Mouse (Mus musculus): ENCODE results near the gene Snai1.
A peak's percentile ranks its signal among the peaks of the same experiment; 100 is the strongest.

The Snai1 gene

GRCm38 (mm10) chr2:167537476-167538297 lies at the start of gene Snai1:
Gene Snai1 (plus strand): TSS chr2:167538195.
- DNase-seq: peak; percentile 98

GRCm38 (mm10) chr2:167490813-167491525 lies 47.0 kb upstream of the Snai1 start:
- DNase-seq: no peak

- DNase-seq: peak; percentile 64
Measured at GRCm38 (mm10) chr2:167491757-167492708, 46.0 kb upstream of the Snai1 start, which contains the start of gene Rnf114. Gene Rnf114 (plus strand): TSS chr2:167492645.

GRCm38 (mm10) chr2:167492713-167493636 lies 45.0 kb upstream of the Snai1 start, which contains the start of gene Spata2:
Gene Spata2 (minus strand): TSS chr2:167492887.
- DNase-seq: peak; percentile 95

- no peak for DNase-seq
Measured at GRCm38 (mm10) chr2:167496437-167496836, 41.6 kb upstream of the Snai1 start.

GRCm38 (mm10) chr2:167497272-167497671 lies 40.7 kb upstream of the Snai1 start:
- DNase-seq: peak; percentile 71

GRCm38 (mm10) chr2:167502554-167503252 lies 35.3 kb upstream of the Snai1 start:
- no peak for DNase-seq

GRCm38 (mm10) chr2:167503253-167503895 lies 34.6 kb upstream of the Snai1 start:
- peak; percentile 95 for DNase-seq

GRCm38 (mm10) chr2:167503896-167504349 lies 34.1 kb upstream of the Snai1 start:
- peak; percentile 76 for DNase-seq

- DNase-seq: no peak
Measured at GRCm38 (mm10) chr2:167505127-167505526, 32.9 kb upstream of the Snai1 start.

- no peak for DNase-seq
Measured at GRCm38 (mm10) chr2:167506546-167507260, 31.3 kb upstream of the Snai1 start.

GRCm38 (mm10) chr2:167507719-167508385 lies 30.1 kb upstream of the Snai1 start:
- no peak for DNase-seq

- DNase-seq: no peak
Measured at GRCm38 (mm10) chr2:167508569-167508968, 29.4 kb upstream of the Snai1 start.

GRCm38 (mm10) chr2:167510485-167510884 lies 27.5 kb upstream of the Snai1 start:
- DNase-seq: no peak

GRCm38 (mm10) chr2:167512365-167512764 lies 25.6 kb upstream of the Snai1 start:
- DNase-seq: no peak

GRCm38 (mm10) chr2:167512970-167513369 lies 25.0 kb upstream of the Snai1 start:
- no peak for DNase-seq

- DNase-seq: no peak
Measured at GRCm38 (mm10) chr2:167514641-167515040, 23.4 kb upstream of the Snai1 start.

- no peak for DNase-seq
Measured at GRCm38 (mm10) chr2:167515688-167516087, 22.3 kb upstream of the Snai1 start.

Data from kidney, postnatal 10 days (tissue).